Mouse (Mus musculus): Measurements from ENCODE around the gene 4930579F01Rik. TPM values are rescaled to one million over a fixed set of nuclear protein-coding genes. Genes with fewer than 3 reads are reported as not detected.

4930579F01Rik gene
- polyA plus RNA-seq (2012; rRNA removed): not detected in 2 replicates

DNA sequence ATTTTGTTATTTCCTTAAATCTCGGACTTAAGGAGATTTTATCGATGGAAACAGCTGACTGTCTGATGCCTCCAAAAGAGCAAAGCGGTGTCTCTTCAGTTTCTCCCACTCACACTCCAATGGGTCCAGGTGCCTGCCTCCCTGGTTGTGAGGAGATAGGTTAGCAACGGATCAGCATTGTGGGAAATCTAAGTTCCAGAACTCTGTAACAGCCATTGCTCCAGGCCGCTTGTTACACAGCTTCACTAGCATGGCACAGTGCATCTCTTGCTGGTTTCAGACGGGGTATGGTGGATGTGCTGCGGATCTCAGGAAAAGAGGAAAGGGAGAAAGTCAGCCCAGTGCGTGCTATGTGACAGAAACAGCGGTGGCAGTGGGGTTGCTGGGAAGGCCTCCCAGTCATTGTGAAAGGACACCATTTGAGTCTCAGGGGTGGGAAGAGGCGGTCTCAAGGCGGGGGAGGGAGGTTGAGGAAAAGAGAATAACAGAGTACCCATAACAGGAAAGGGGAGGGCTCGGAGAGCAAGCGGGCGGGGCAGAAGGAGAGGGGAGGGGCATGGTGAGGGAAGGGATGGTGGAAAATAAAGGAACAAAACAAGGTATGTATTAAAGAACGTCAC is at the start of gene 4930579F01Rik:
Gene 4930579F01Rik (minus strand): TSS at position 143 of the 620 bp plus-strand sequence.

DNA sequence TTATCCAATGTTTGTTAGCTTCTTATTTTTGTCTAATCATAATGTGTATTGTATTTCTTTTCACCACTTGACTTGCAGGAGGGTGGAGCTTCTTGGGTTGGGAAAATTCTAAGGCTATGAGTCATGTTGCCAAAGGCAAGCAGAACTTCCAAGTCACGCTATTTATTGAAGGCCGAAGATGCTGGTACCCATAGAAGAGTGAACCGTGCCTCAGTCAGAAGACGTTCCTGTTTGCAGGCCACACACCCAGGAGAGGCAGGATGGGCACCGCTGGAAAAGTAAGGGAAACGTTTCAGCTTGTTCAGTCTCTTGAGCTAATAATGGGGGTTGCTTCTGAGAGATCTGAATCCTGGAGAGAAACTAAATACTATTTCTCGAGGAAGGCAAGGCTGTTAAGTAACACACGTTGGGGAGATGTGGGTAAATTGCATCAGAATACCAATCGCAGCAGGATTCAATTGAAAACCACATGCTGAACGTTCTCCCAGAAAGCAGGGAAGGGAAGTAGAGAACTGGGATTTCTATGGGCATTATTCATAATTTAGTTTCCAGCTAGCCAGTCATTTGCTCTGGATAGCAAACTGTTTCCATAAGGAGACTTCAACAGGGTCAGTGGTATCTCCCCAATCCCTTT is 24.1 kb upstream of the 4930579F01Rik start, which contains the start of gene Adh7:
Gene Adh7 (plus strand): TSS at position 130 of the 634 bp plus-strand sequence.

DNA sequence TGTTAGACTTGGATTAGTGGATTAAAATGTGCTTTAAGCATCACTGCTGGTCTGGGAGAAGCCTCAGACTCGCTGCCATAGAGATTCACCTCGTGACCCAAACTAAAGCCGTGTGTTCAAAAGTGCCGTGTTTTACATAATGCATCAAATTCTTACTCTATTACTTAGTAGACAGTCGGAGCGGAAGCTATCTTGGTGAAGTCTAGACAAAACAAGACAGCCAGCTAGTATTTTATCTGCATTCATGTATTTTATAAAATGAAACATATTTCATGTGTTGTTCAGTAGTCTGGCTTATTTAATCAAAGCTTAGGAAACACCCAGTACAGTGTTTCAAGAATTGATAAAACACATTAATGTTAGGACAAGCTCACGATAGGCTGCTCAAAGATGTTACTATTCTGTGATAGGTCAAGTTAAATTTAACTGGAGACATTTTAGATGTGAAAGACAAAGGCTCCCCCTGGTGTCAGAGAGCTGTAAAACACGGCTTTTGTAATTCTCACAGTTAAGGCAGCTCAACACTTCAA is 48.9 kb downstream of the 4930579F01Rik start, which contains the start of gene Mttp:
Gene Mttp (minus strand): TSS at position 327 of the 530 bp plus-strand sequence.

GRCm38 (mm10) chr3:138143315-138144059 is 50.1 kb downstream of the 4930579F01Rik start, which contains the start of gene Trmt10a:
Trmt10a (plus strand) TSS chr3:138143448.

Other genes starting within 250 kb of the 4930579F01Rik start
- gene Dapp1, start 212.3 kb downstream of the 4930579F01Rik start, polyA plus RNA-seq (2012; rRNA removed): 2.4 and 3.7 TPM in 2 replicates
- gene 1110002E22Rik, start 128.8 kb downstream of the 4930579F01Rik start, polyA plus RNA-seq (2012; rRNA removed): 0.30 and 0.47 TPM in 2 replicates
- not detected in 2 replicates for gene Gm5105, start 126.4 kb downstream of the 4930579F01Rik start, polyA plus RNA-seq (2012; rRNA removed)
- 0.11 and 0.21 TPM in 2 replicates for gene Trmt10a, start 50.4 kb downstream of the 4930579F01Rik start, polyA plus RNA-seq (2012; rRNA removed)
- gene Mttp, start 48.9 kb downstream of the 4930579F01Rik start, polyA plus RNA-seq (2012; rRNA removed): 0.13 and 0.24 TPM in 2 replicates
- 11.4 and 14.1 TPM in 2 replicates for gene Adh7, start 23.9 kb upstream of the 4930579F01Rik start, polyA plus RNA-seq (2012; rRNA removed)
- gene Adh1, start 67.2 kb upstream of the 4930579F01Rik start, polyA plus RNA-seq (2012; rRNA removed): 18.9 and 21.4 TPM in 2 replicates
- gene Adh6a, start 119.5 kb upstream of the 4930579F01Rik start, polyA plus RNA-seq (2012; rRNA removed): 0.15 TPM in 2 replicates
- gene Adh6b, start 147.9 kb upstream of the 4930579F01Rik start, polyA plus RNA-seq (2012; rRNA removed): 0.14 TPM in 1 of 2 replicates, not detected in the other
- not detected in 2 replicates for gene Adh4, start 221.6 kb upstream of the 4930579F01Rik start, polyA plus RNA-seq (2012; rRNA removed)
- gene Adh5, start 249.3 kb upstream of the 4930579F01Rik start, polyA plus RNA-seq (2012; rRNA removed): 5.0 and 5.6 TPM in 2 replicates